Mouse (Mus musculus): ENCODE data around the gene C130050O18Rik. TPM values are rescaled to one million over a fixed set of nuclear protein-coding genes. Genes with fewer than 3 reads are reported as not detected.

Gene C130050O18Rik
- polyA plus RNA-seq, 1 experiment, result 0.33 TPM

DNA sequence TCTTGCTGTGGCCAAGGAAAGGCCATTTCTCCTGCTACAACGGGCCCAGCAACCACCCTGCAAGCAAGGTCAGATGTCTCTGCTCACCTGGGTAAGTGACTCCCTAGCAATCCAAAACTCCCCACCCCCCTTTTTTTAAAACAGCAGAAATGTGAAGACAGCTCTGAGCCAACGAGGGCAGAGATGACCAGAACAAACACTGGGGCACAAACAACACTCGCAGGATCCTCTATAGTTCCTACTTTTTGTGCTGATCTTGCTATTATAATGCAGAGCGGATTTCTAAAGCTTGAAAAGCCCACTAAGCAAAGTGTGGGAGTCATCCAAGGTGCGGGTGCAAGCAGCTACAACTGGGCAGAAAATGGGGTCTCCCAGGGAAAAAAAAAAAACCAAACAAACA, 34.0 kb upstream of the C130050O18Rik start:
- no peak for DNase-seq (ENCODE audit: low read depth)
- TF ChIP-seq POLR2A (IDR thresholded peaks at IDR 0.05; ENCODE audit: borderline replicate concordance, extremely low read depth, insufficient read depth, insufficient read length, poor library complexity, severe bottlenecking), result no peak
- TF ChIP-seq CTCF (IDR thresholded peaks at IDR 0.05; ENCODE audit: borderline replicate concordance, extremely low read depth, insufficient read depth, insufficient read length), result no peak

DNA sequence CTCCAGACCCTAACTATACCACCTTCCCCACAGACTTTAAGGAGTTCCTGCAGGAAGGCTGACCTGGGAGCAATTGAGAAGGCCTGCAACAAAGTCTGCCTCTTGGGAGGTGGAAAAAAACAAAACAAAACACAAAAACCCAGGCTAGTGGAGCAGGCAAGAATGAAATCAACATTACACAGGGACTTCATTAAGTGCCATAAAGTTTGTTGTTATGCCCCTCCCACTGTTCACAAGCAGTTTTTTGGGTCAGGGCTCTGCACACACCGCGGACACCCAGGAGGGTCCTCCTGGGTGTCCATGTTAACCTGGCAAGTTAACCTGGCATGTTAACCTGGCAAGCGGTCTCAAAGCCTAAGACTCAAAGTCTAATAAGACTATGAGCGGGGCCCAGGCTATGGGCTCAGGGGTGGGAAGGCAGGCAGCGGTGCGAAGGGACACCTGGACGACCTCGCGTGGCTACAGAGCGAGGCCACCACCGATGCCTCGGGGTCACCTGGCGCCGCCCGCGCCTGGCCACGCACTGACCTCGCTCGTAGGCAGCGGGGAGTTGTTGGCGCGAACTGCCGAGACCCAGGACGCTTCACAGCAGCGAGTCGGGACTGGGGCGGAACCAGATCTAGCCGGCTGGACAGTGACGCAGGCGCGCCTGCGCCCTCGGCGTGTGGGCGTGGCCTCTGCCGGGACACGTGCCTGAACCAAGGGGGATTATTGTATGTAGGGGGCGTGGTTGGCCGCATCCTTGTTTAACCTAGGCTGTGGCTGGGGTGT, 33.3 kb upstream of the C130050O18Rik start:
- TF ChIP-seq CTCF (IDR thresholded peaks at IDR 0.05; ENCODE audit: borderline replicate concordance, extremely low read depth, insufficient read depth, insufficient read length) (no peak), POLR2A (IDR thresholded peaks at IDR 0.05; ENCODE audit: borderline replicate concordance, extremely low read depth, insufficient read depth, insufficient read length, poor library complexity, severe bottlenecking) (peak; percentile 85)
- DNase-seq (ENCODE audit: low read depth), result peak; percentile 96

DNA sequence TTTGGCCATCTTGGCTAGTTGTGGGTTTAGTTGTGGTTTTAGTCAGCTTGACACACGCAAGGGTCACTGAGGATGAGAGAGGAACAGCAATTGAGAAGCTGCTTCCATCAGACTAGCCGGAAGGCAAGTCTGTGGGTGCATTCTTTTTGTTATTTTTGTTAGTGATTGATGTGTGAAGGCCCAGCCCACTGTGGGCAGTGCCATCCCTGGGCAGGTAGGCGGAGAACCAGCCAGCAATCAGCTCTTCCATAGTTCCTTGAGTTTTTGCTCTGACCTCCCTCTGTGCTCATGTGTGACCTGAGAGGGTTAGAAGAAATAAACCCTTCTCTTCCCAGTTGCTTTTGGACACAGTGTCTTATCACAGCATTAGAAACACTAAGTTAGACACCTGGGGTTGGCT, 32.0 kb upstream of the C130050O18Rik start:
- no peak for TF ChIP-seq POLR2A (IDR thresholded peaks at IDR 0.05; ENCODE audit: borderline replicate concordance, extremely low read depth, insufficient read depth, insufficient read length, poor library complexity, severe bottlenecking)
- no peak for TF ChIP-seq CTCF (IDR thresholded peaks at IDR 0.05; ENCODE audit: borderline replicate concordance, extremely low read depth, insufficient read depth, insufficient read length)
- DNase-seq (ENCODE audit: low read depth), result no peak

DNA sequence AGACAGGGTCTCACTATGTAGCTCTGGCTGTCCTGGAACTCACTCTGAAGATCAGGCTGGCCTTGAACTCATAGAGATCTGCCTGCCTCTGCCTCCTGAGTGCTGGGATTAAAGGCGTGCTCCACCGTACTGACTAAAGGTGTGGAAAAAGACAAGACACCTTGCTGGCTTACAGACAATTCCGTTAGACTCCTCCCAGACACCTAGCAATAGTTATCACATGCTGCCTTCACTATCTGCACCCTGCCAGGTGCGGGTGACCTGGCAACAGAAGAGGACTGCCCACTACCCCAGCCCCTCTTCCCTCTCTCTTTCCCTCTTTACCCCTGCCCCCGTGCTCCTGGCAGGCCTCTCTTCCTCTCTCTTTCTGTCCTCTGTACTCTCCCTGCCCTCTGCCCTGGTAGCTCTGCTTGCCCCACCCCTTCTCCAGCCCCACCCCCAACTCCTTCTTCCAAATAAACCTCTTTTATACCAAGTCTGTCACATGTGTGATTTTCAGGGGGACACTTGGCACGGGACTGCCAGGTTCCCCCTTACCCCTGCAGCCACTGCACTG, 31.1 kb upstream of the C130050O18Rik start:
- TF ChIP-seq CTCF (IDR thresholded peaks at IDR 0.05; ENCODE audit: borderline replicate concordance, extremely low read depth, insufficient read depth, insufficient read length), result no peak
- TF ChIP-seq POLR2A (IDR thresholded peaks at IDR 0.05; ENCODE audit: borderline replicate concordance, extremely low read depth, insufficient read depth, insufficient read length, poor library complexity, severe bottlenecking), result no peak
- no peak for DNase-seq (ENCODE audit: low read depth)

DNA sequence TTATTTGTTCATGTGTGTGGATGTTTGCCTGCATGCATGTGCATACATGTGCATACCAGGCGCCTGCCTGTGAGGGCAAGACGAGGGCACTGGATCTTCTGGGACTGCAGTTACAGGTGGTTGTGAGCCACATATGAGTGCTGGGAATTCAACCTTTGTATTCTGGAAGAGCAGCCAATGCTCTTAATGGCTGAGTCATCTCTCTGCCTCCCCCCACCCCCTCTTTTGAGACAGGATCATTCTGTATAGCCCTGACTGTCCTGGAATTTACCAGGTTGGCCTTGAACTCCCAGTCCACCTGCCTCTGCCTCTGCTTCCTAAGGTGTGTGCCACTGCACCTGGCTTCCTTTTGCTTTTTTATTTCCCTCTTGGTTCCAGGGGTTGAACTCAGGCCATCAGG, 30.2 kb upstream of the C130050O18Rik start:
- TF ChIP-seq CTCF (IDR thresholded peaks at IDR 0.05; ENCODE audit: borderline replicate concordance, extremely low read depth, insufficient read depth, insufficient read length) (no peak), POLR2A (IDR thresholded peaks at IDR 0.05; ENCODE audit: borderline replicate concordance, extremely low read depth, insufficient read depth, insufficient read length, poor library complexity, severe bottlenecking) (no peak)
- no peak for DNase-seq (ENCODE audit: low read depth)

DNA sequence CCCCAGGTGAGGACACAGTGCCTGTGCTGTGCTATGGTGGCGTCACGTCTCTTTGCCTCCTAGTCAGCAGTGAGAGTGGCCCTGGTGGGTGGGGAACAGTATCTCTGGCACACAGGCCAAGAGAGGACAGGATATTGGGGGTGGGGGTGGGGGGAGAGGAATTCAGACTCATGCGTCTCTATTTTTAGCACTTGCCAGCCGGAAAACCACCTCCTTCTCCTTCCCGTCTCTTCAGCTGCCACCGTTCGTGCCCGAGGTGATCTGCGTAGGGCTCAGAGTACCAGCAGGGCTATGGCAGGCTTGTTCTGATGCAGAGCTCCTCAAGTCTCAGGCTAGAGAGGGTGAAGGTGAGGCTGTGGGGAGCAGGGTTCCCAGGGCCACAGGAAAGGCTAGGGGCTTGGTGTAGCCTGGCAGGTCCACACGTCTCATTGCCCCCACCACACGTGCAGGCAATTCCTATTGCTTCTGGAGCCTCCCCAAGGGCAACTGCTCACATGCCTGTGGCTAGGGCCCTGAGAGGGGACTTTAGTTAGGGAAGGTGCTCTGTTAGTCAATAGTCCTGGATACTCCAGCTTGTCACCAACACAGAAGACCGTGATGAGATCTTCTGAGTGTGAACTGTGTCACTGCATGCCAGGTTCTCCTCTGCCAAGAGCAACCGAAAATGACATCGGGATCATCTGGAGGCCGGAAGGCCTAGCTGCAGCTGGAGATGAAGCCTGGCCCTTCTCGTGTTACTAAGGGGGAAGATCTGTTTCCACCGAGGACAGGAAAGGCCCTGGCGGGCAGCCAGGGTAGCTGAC, 27.4 kb upstream of the C130050O18Rik start, which contains the start of gene Gpr146:
Gene Gpr146, plus strand, starts transcription at position 230 of the 803 bp plus-strand sequence.
- no peak for DNase-seq (ENCODE audit: low read depth)
- TF ChIP-seq POLR2A (IDR thresholded peaks at IDR 0.05; ENCODE audit: borderline replicate concordance, extremely low read depth, insufficient read depth, insufficient read length, poor library complexity, severe bottlenecking), result no peak
- TF ChIP-seq CTCF (IDR thresholded peaks at IDR 0.05; ENCODE audit: borderline replicate concordance, extremely low read depth, insufficient read depth, insufficient read length), result no peak

DNA sequence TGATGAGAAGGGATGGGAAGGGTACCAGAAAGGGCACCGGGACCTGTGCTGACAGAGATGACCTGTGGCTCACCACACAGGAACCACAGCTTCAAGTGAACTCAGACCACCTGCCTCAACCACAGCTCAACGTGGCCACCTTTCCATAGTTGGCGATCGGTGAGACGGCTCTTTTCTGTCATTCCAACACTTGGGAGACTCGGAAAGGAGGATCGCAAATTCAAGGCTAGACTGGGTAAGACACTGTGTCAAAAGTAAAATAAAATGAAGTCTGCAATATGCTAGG, 26.9 kb upstream of the C130050O18Rik start:
- TF ChIP-seq CTCF (IDR thresholded peaks at IDR 0.05; ENCODE audit: borderline replicate concordance, extremely low read depth, insufficient read depth, insufficient read length) (no peak), POLR2A (IDR thresholded peaks at IDR 0.05; ENCODE audit: borderline replicate concordance, extremely low read depth, insufficient read depth, insufficient read length, poor library complexity, severe bottlenecking) (no peak)
- DNase-seq (ENCODE audit: low read depth), result no peak

DNA sequence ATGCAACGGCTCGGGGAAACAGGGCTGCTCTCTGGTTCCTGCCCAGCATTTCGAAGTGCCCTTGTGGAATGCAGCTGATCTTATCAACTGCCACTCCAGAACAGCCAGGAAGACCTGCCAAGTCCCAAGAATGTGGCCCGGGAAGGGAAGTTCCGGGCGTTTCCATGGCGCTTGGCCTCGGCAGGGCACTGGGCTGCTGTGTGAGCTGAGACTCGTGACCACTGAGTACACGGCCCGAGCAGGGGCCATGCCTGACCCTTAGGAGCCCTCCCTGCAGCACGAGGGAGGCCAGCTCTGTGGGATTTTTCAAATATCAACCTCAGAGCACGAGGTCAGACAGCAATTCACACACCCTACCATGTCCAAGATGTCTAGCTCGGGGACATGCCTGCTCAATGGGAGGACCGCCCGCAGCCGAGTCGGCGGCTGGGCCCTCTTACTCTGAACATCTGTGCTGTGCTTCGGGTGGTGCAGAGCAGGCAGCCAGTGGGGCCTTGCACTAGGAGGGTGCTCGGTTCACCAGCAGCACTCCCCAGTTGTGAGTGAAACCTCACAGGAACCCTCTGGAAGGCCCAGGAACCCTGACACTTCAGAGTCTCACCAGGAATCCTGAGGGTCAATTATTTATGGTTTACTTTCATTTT, 26.0 kb upstream of the C130050O18Rik start:
- peak; percentile 65 for DNase-seq (ENCODE audit: low read depth)
- TF ChIP-seq CTCF (IDR thresholded peaks at IDR 0.05; ENCODE audit: borderline replicate concordance, extremely low read depth, insufficient read depth, insufficient read length) (no peak), POLR2A (IDR thresholded peaks at IDR 0.05; ENCODE audit: borderline replicate concordance, extremely low read depth, insufficient read depth, insufficient read length, poor library complexity, severe bottlenecking) (no peak)

DNA sequence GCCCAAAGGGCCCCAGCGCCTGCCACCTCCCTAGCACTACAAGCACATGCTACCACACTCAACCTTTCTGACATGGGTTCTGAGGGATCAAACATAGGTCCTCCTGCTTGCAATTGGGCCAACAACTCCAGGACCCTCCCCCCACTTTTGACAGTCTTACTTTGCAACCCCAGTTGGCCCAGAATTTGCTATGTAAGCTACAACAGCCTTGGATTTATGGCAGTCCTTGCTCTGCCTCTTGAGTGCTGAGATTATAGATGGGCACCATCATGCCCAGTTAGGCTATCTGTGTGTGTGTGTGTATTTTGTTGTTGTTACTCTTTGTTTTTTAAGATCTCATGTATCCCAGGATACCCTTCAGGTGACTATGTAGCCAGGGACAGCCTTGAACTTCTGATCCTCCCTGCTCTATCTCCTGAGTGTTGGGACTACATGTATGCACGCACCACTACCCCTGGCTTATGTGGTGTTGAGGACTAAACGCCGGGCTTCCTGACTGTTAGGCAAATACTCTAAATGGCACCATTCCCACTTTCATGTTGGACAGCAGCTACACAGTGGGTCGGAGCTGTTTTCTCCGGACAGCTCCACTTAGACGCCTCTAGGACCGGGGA, 25.2 kb upstream of the C130050O18Rik start:
- DNase-seq (ENCODE audit: low read depth), result no peak
- TF ChIP-seq CTCF (IDR thresholded peaks at IDR 0.05; ENCODE audit: borderline replicate concordance, extremely low read depth, insufficient read depth, insufficient read length) (no peak), POLR2A (IDR thresholded peaks at IDR 0.05; ENCODE audit: borderline replicate concordance, extremely low read depth, insufficient read depth, insufficient read length, poor library complexity, severe bottlenecking) (no peak)

DNA sequence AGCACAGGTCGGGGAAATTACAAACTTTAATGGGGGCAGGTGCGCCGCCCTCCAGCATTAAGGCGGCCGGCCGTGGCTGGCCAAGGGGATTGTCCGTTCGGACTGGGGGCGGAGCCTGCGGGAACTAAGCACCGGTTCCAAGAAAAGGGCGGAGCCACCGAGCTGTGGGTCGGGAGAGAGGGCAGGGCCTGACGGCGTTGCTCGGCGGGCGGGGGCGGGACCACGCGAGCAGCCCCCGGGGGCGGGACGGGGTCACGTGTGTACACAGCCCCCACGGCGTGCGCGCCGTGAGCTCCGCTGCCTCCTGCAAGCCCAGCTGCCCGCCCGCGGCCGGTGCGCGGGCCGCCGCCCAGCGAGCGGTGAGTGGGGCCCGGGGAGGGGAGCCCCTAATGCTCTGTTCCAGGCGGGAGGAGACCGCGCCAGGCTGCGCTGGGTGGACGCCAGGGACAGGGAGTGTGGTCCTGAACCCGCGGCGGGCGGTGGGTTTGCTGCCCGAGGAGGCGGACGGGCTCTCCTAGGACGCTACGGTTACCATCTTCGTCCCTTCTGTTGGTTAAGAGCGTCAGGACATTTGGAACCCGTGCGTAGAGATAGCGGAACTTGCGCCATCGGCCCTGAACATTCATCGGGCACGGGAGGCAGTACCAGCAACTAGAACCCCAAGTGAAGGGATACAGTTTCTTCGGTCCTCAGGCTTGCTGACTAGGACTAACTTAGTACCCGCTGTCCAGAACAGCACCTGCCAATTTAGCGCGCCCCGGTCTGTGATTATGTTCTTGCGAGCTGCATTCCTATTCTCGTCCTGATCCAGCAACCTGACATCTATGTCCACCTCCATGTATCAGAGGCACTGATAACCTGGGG, 24.5 kb upstream of the C130050O18Rik start:
- DNase-seq (ENCODE audit: low read depth), result peak; percentile 91
- TF ChIP-seq POLR2A (IDR thresholded peaks at IDR 0.05; ENCODE audit: borderline replicate concordance, extremely low read depth, insufficient read depth, insufficient read length, poor library complexity, severe bottlenecking) (no peak), CTCF (IDR thresholded peaks at IDR 0.05; ENCODE audit: borderline replicate concordance, extremely low read depth, insufficient read depth, insufficient read length) (no peak)

Measured in brain, embryonic 14.5 days (tissue).